ENCODE assay signal across 15 mouse cellular contexts in genomic region chr10:80559431-80559830, GRCm38 (mm10). TPM values are rescaled to one million over a fixed set of nuclear protein-coding genes. Genes with fewer than 3 reads are reported as not detected.
DNase-seq lines count a peak whose midpoint lies in the region; ATAC-seq and TF ChIP-seq lines count a peak whose summit lies in the region.
"Had no signal": no experiment of that assay in that cellular context is flagged by ENCODE, and none has a peak within 500 bp of the region (broad histone marks: within the 10 kb centered on the region; RNA-seq: fewer than 3 reads in every experiment).

No protein-coding gene starts in this region.

- H3K9me3 ChIP-seq in heart, embryonic 10.5 days: no peaks in the 10 kb centered on the region
- no peaks in the 10 kb centered on the region for H3K9me3 ChIP-seq in midbrain, embryonic 14.5 days (ENCODE audit: control insufficient read depth, low read length)
- H3K9me3 ChIP-seq in midbrain, postnatal 0 days (ENCODE audit: low read length): no peaks in the 10 kb centered on the region
- H3K9me3 ChIP-seq in limb, embryonic 10.5 days (replicated peaks): no peaks in the 10 kb centered on the region

- 86% methylated on average over 7 of the region's 7 CpGs for WGBS in heart, embryonic 10.5 days
- WGBS in midbrain, embryonic 14.5 days: 91% methylated on average over 7 of the region's 7 CpGs
- WGBS in midbrain, postnatal 0 days: 90% methylated on average over 7 of the region's 7 CpGs
- WGBS in limb, embryonic 10.5 days: 92% methylated on average over 7 of the region's 7 CpGs

- no peak overlapping the region for H3K4me2 ChIP-seq in midbrain, embryonic 14.5 days (ENCODE audit: low read length)
- no peak overlapping the region for H3K4me2 ChIP-seq in midbrain, postnatal 0 days (ENCODE audit: low read depth, low read length, poor library complexity, severe bottlenecking)
- no peak overlapping the region for H3K4me2 ChIP-seq in myocyte (ENCODE audit: low read depth)

- TF ChIP-seq POLR2A in myocyte (IDR thresholded peaks at IDR 0.05; ENCODE audit: insufficient read length, low read depth): no peak

- H3K36me3 ChIP-seq in heart, embryonic 10.5 days: no peaks in the 10 kb centered on the region
- no peaks in the 10 kb centered on the region for H3K36me3 ChIP-seq in midbrain, embryonic 14.5 days (ENCODE audit: control insufficient read depth, insufficient read depth, low read length)
- no peaks in the 10 kb centered on the region for H3K36me3 ChIP-seq in midbrain, postnatal 0 days (ENCODE audit: insufficient read depth, low read length)
- peaks cover 21% of the 10 kb centered on the region for H3K36me3 ChIP-seq in limb, embryonic 10.5 days
- H3K36me3 ChIP-seq in myocyte (ENCODE audit: control insufficient read depth, insufficient read depth): no peaks in the 10 kb centered on the region

- H3K4me3 ChIP-seq in heart, embryonic 10.5 days: peak overlapping the region; percentile 31; the same call in 1 of the 2 replicates
- H3K4me3 ChIP-seq in midbrain, embryonic 14.5 days (replicated peaks; ENCODE audit: low read depth, low read length): no peak overlapping the region
- H3K4me3 ChIP-seq in midbrain, postnatal 0 days (ENCODE audit: low read depth, low read length): no peak overlapping the region
- H3K4me3 ChIP-seq in limb, embryonic 10.5 days: 0 out of 2 replicates have a peak overlapping the region, but pooled peaks have one; percentile 20
- H3K4me3 ChIP-seq in myocyte: peak overlapping the region; percentile 98

- no peak for ATAC-seq in midbrain, embryonic 14.5 days (ENCODE audit: low FRiP score, low TSS enrichment)
- ATAC-seq in midbrain, postnatal 0 days (ENCODE audit: low FRiP score): no peak

- H3K79me2 ChIP-seq in myocyte (ENCODE audit: control insufficient read depth, insufficient read depth): peaks cover 63% of the 10 kb centered on the region

- no peak for TF ChIP-seq CTCF in midbrain, postnatal 0 days (IDR thresholded peaks at IDR 0.05)

- H3K27me3 ChIP-seq in heart, embryonic 10.5 days (ENCODE audit: insufficient read depth, poor library complexity, severe bottlenecking): no peaks in the 10 kb centered on the region
- H3K27me3 ChIP-seq in midbrain, embryonic 14.5 days (ENCODE audit: control insufficient read depth, insufficient read depth, low read length): no peaks in the 10 kb centered on the region
- H3K27me3 ChIP-seq in midbrain, postnatal 0 days (ENCODE audit: insufficient read depth, low read length): no peaks in the 10 kb centered on the region
- H3K27me3 ChIP-seq in limb, embryonic 10.5 days (ENCODE audit: low read depth, poor library complexity, severe bottlenecking): no peaks in the 10 kb centered on the region
- H3K27me3 ChIP-seq in myocyte (ENCODE audit: control insufficient read depth, insufficient read depth, insufficient read length): no peaks in the 10 kb centered on the region

- H3K27ac ChIP-seq in heart, embryonic 10.5 days: no peak overlapping the region
- no peak overlapping the region for H3K27ac ChIP-seq in midbrain, embryonic 14.5 days (replicated peaks; ENCODE audit: low read depth, low read length)
- H3K27ac ChIP-seq in midbrain, postnatal 0 days (ENCODE audit: low read depth, low read length): no peak overlapping the region
- H3K27ac ChIP-seq in limb, embryonic 10.5 days: no peak overlapping the region
- H3K27ac ChIP-seq: kidney, postnatal 0 days had no signal

- H3K4me1 ChIP-seq in heart, embryonic 10.5 days: peaks cover 55% of the 10 kb centered on the region
- peaks cover 12% of the 10 kb centered on the region; the same call in 1 of the 2 replicates for H3K4me1 ChIP-seq in midbrain, embryonic 14.5 days (ENCODE audit: control insufficient read depth, insufficient read depth, low read length)
- peaks cover 8% of the 10 kb centered on the region; the same call in 1 of the 2 replicates for H3K4me1 ChIP-seq in midbrain, postnatal 0 days (ENCODE audit: insufficient read depth, low read length)
- peaks cover 43% of the 10 kb centered on the region for H3K4me1 ChIP-seq in limb, embryonic 10.5 days

- H3ac ChIP-seq in myocyte (ENCODE audit: control insufficient read depth, insufficient read length): no peak overlapping the region

- DNase-seq in heart, embryonic 10.5 days (ENCODE audit: low spot score): no peak
- no peak for DNase-seq in heart, postnatal 36 days
- no peak for DNase-seq in midbrain, embryonic 14.5 days
- DNase-seq in midbrain, postnatal 0 days (ENCODE audit: low spot score): no peak
- DNase-seq in limb, embryonic 10.5 days (ENCODE audit: low spot score): no peak
- no peak for DNase-seq in right cerebral cortex, postnatal 36 days (ENCODE audit: low spot score in 2 of 2)
- DNase-seq in spleen, postnatal 4 days (ENCODE audit: low spot score in 2 of 2): no peak
- DNase-seq: cerebellum, postnatal 36 days; heart, adult 11 months; retina, postnatal 1 day; thymus, adult 18-20 months had no signal

- H3K9ac ChIP-seq in midbrain, embryonic 14.5 days (replicated peaks; ENCODE audit: low read length): 0 out of 2 replicates have a peak overlapping the region, but pooled peaks have one; percentile 23
- no peak overlapping the region for H3K9ac ChIP-seq in midbrain, postnatal 0 days (replicated peaks; ENCODE audit: low read length, poor library complexity, severe bottlenecking)

- intact Hi-C loops in heart, postnatal 36 days (cut with DNase I): no loop called here

TF ChIP-seq in myocyte, 11 proteins besides CTCF, POLR2A, EP300 and RAD21:
- TF ChIP-seq SRF (IDR thresholded peaks at IDR 0.05; ENCODE audit: control insufficient read depth, insufficient read length, low read depth): no peak
- TF ChIP-seq USF1 (IDR thresholded peaks at IDR 0.05; ENCODE audit: low read depth): no peak
- no peak for TF ChIP-seq TCF3 (IDR thresholded peaks at IDR 0.05; ENCODE audit: insufficient read length, low read depth)
- no peak for TF ChIP-seq REST (IDR thresholded peaks at IDR 0.05; ENCODE audit: insufficient read depth, insufficient read length)
- TF ChIP-seq MYOG (IDR thresholded peaks at IDR 0.05; ENCODE audit: control insufficient read depth in 1 of 3, insufficient read depth in 1 of 3, insufficient read length in 2 of 3, low read depth in 2 of 3): no peak
- TF ChIP-seq POLR2AphosphoS2 (IDR thresholded peaks at IDR 0.05; ENCODE audit: insufficient read length, low read depth): no peak
- no peak for TF ChIP-seq CEBPB (IDR thresholded peaks at IDR 0.05; ENCODE audit: insufficient read depth, poor library complexity, severe bottlenecking)

RNA-seq across cellular contexts. Expression of gene Rexo1, which starts 1.9 kb away (rescaled TPM):
- polyA plus RNA-seq in heart, embryonic 10.5 days (2016; fragmentation: Nextera tagmentation; extraction: Ambion mirVana): 25.1 and 26.9 TPM in 2 replicates
- total RNA-seq in heart, postnatal 36 days (2021): 10 to 100 TPM; 12.3 to 13.7 TPM
- polyA plus RNA-seq in midbrain, embryonic 14.5 days (2014; fragmentation: Nextera tagmentation; extraction: Ambion mirVana): 31.7 and 34.2 TPM in 2 replicates
- total RNA-seq in midbrain, postnatal 0 days (2014; rRNA removed): 34.2 and 52.6 TPM in 2 replicates
- polyA plus RNA-seq in midbrain, postnatal 0 days (2015; fragmentation: Nextera tagmentation; extraction: Ambion mirVana): 26.1 and 29.8 TPM in 2 replicates
- 40.8 and 42.6 TPM in 2 replicates for polyA plus RNA-seq in limb, embryonic 10.5 days (2016; fragmentation: Nextera tagmentation; extraction: Ambion mirVana)
- 18.8 TPM for polyA plus RNA-seq in myocyte (2012; fragmentation: generic; extraction: Trizol)

RNA-seq across cellular contexts. Expression of gene Klf16, which starts 17.7 kb away (rescaled TPM):
- polyA plus RNA-seq in heart, embryonic 10.5 days (2016; fragmentation: Nextera tagmentation; extraction: Ambion mirVana): 7.9 and 8.1 TPM in 2 replicates
- total RNA-seq in heart, postnatal 36 days (2021): 1 to 10 TPM; 3.6 to 4.5 TPM
- 4.9 and 5.0 TPM in 2 replicates for polyA plus RNA-seq in midbrain, embryonic 14.5 days (2014; fragmentation: Nextera tagmentation; extraction: Ambion mirVana)
- total RNA-seq in midbrain, postnatal 0 days (2014; rRNA removed): 13.7 and 18.1 TPM in 2 replicates
- 7.7 and 8.3 TPM in 2 replicates for polyA plus RNA-seq in midbrain, postnatal 0 days (2015; fragmentation: Nextera tagmentation; extraction: Ambion mirVana)
- polyA plus RNA-seq in limb, embryonic 10.5 days (2016; fragmentation: Nextera tagmentation; extraction: Ambion mirVana): 8.7 and 11.3 TPM in 2 replicates
- polyA plus RNA-seq in myocyte (2012; fragmentation: generic; extraction: Trizol): 16.0 TPM

RNA-seq across cellular contexts. Expression of gene Atp8b3, which starts 20.5 kb away (rescaled TPM):
- polyA plus RNA-seq in heart, embryonic 10.5 days (2016; fragmentation: Nextera tagmentation; extraction: Ambion mirVana): 0.31 and 0.32 TPM in 2 replicates
- not detected for total RNA-seq in heart, postnatal 36 days (2021)
- 0.76 and 0.78 TPM in 2 replicates for polyA plus RNA-seq in midbrain, embryonic 14.5 days (2014; fragmentation: Nextera tagmentation; extraction: Ambion mirVana)
- total RNA-seq in midbrain, postnatal 0 days (2014; rRNA removed): 0.71 and 0.93 TPM in 2 replicates
- polyA plus RNA-seq in midbrain, postnatal 0 days (2015; fragmentation: Nextera tagmentation; extraction: Ambion mirVana): 0.90 and 1.1 TPM in 2 replicates
- 0.26 and 0.53 TPM in 2 replicates for polyA plus RNA-seq in limb, embryonic 10.5 days (2016; fragmentation: Nextera tagmentation; extraction: Ambion mirVana)
- 0.08 TPM for polyA plus RNA-seq in myocyte (2012; fragmentation: generic; extraction: Trizol)
- total RNA-seq: hematopoietic stem cell, adult 5-6 weeks had no signal
- polyA plus RNA-seq: macrophage had no signal

RNA-seq across cellular contexts. Expression of gene Abhd17a, which starts 30.7 kb away (rescaled TPM):
- polyA plus RNA-seq in heart, embryonic 10.5 days (2016; fragmentation: Nextera tagmentation; extraction: Ambion mirVana): 94.1 and 120 TPM in 2 replicates
- 10 to 100 TPM; 48.3 to 51.2 TPM for total RNA-seq in heart, postnatal 36 days (2021)
- 128 and 151 TPM in 2 replicates for polyA plus RNA-seq in midbrain, embryonic 14.5 days (2014; fragmentation: Nextera tagmentation; extraction: Ambion mirVana)
- 264 and 275 TPM in 2 replicates for total RNA-seq in midbrain, postnatal 0 days (2014; rRNA removed)
- 152 and 157 TPM in 2 replicates for polyA plus RNA-seq in midbrain, postnatal 0 days (2015; fragmentation: Nextera tagmentation; extraction: Ambion mirVana)
- 104 and 108 TPM in 2 replicates for polyA plus RNA-seq in limb, embryonic 10.5 days (2016; fragmentation: Nextera tagmentation; extraction: Ambion mirVana)
- polyA plus RNA-seq in myocyte (2012; fragmentation: generic; extraction: Trizol): 111 TPM

RNA-seq across cellular contexts. Expression of gene Scamp4, which starts 43.2 kb away (rescaled TPM):
- polyA plus RNA-seq in heart, embryonic 10.5 days (2016; fragmentation: Nextera tagmentation; extraction: Ambion mirVana): 97.4 and 97.9 TPM in 2 replicates
- 10 to 100 TPM; 19.7 to 22.1 TPM for total RNA-seq in heart, postnatal 36 days (2021)
- polyA plus RNA-seq in midbrain, embryonic 14.5 days (2014; fragmentation: Nextera tagmentation; extraction: Ambion mirVana): 62.1 and 67.6 TPM in 2 replicates
- total RNA-seq in midbrain, postnatal 0 days (2014; rRNA removed): 27.8 and 32.4 TPM in 2 replicates
- 73.1 and 76.9 TPM in 2 replicates for polyA plus RNA-seq in midbrain, postnatal 0 days (2015; fragmentation: Nextera tagmentation; extraction: Ambion mirVana)
- polyA plus RNA-seq in limb, embryonic 10.5 days (2016; fragmentation: Nextera tagmentation; extraction: Ambion mirVana): 87.8 and 92.2 TPM in 2 replicates
- 141 TPM for polyA plus RNA-seq in myocyte (2012; fragmentation: generic; extraction: Trizol)

Comparison
In these comparisons a context has a peak if more than half of its experiments do, and no peak if none do; other contexts are left out.
1. H3K4me3 ChIP-seq: peak in heart, embryonic 10.5 days (single experiment), limb, embryonic 10.5 days (single experiment) and myocyte (single experiment); none in midbrain, embryonic 14.5 days (single experiment) and midbrain, postnatal 0 days (single experiment).